Mouse (Mus musculus): Measurements from ENCODE around the gene Nop16.
A peak's percentile ranks its signal among the peaks of the same experiment; 100 is the strongest.

The Nop16 gene

DNA sequence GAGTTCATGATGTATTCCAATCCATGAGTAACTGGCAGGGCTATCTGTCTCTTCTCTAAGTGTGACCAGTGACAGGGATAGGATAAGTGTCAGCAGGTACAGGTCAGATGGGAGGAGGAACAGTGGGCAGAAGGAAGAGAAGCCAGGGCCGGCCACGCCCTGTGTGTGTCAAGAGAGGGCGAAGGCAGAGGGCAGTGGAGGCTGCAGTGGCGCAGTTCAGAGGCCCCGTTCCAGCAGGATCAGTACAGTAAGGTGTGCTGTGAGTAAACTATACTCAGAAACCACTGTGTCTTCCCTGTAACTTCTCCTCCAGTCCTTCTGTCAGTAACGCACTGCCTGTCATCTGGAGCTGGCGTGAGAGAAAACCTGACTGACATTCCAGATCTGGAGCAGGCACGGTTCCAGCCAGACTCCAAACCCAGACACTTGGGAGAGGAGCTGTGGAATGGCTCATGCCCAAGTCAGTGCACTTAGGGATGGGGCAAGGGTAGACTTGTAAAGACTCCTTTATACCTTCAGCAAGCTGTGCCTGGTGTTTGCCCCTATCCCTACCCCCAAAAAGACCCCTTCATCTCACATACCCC lies 6.3 kb upstream of the Nop16 start:
- peak in 1 of 2 experiments; percentile 36 for DNase-seq

DNA sequence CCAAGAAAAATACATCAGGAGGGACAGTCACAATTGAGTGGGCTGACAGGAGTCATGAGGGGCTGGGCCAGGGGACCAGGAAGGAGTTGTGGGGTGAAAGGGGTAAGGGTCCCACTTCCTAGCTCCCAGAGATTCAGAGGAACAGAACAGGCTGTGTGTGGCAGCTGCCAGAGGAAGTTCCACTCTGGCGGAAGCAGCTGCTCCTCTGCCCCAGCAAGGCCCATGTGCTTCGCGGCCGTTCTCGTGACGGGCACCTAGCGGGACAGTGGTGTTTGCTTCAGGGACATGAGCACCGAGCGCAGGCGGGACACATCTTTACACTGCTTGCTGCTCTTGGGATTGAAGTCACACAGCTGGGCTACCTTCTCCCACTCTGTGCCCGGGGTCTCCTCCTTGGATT lies 3.7 kb upstream of the Nop16 start:
- no peak for DNase-seq

DNA sequence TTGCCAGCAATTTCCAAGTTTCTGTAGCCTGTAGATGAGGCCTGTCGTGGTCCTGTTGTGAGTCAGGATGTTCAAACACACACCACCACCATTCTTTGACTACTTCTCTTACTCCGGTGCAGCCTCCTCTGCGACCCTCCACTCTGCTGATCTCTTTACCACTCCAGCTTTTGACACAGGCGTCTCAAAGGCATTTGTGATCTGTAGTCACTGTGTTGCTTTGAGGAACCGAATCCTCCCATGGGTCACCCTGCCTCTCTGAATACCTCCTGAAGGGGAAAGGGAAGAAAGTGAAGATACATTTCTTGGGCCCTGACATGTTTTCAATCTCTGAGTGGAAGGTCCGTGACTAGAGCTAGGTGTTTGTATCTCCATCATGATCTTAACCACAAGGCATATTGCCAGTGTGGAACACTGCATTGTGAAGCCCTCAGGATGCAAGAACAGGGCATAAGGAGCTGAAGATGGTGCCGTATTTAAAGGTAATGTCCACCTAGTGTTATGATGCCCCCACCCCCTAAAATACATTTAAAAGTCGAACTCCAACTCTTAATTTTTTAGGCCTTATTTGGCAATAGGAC lies 2.0 kb upstream of the Nop16 start:
- DNase-seq: no peak

DNA sequence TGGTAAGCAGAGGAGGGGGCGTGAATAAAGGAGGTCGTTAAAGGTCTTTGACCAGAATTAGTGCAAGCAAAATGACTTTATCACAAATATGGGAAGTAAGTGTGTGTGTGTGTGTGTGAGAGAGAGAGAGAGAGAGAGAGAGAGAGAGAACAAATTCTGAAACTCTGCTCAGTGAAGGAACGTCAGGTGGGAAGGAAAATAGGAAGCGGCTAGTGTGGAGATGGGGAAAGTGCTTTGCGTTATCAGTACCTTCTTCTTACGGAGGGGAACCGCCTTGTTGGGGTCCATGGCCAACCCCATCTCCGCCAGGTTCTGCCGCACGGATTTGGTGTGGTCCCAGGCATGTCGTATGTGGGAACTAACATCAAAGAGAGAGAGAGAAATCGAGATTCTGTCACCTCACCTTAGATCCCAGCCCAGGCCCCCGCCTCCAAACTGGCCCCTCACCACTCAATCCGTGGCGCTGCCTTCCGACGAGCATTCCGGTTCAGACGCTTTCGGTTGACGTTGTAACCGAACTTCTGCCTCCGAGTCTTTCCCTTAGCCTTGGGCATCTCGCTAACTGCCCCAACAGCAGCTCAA lies 385 bp downstream of the Nop16 start:
- no peak for DNase-seq

DNA sequence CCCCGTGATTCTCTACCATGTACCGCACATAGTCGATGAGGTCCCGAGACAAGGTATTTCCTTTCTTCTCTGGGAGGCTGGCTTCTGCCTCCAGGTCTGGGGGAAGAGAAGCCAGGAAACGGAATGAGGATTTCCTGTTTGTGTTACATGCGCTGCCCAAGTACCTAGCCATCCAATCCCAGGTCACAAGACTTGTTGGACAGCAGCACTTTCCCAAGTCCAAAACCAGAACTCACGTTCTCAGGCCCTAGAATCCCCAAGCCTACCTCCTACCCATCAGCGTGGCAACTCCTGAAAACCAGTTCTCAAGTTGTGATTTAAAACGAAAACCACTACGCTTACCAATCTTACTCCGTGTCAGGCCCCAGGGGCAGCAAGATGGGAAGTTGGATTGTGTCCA lies 4.1 kb downstream of the Nop16 start:
- DNase-seq: no peak

DNA sequence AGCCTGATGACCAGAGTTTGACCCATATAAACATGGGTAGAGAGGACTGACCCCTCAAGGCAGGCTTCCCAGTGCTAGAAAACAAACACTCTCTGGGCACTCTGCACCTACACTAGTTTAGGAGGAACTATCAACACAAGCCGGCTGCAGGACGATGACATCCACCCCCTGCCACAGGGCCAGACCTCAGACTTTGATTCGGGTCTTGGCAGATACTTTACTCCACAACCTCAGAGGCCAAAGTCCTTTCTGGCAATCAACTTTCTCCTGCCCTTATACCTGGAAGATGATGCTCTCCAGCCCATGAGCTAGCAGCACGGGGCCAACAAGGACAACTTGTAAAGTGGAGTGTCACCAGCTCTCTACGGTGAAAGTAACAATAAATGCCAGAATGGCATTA lies 7.0 kb downstream of the Nop16 start:
- DNase-seq: no peak

DNA sequence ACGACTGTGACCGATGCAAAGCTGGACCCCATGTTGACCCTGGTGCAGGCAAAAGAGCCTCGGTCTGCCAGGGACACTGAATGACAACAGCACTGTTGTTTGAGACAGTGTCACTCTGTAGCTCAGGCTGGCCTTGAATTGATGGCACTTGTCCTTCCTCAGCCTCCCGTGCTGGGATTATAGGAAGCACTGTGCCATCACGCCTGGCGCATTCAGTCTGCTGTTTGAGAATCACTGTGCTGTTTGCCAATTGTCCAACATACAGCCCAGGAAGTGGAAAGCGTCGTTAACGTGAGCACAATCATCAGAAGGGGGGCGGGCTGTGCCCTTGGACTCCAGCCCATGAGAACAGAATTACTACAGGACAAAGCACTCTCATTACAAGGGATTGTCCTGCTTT lies 7.8 kb downstream of the Nop16 start:
- no peak for DNase-seq

DNA sequence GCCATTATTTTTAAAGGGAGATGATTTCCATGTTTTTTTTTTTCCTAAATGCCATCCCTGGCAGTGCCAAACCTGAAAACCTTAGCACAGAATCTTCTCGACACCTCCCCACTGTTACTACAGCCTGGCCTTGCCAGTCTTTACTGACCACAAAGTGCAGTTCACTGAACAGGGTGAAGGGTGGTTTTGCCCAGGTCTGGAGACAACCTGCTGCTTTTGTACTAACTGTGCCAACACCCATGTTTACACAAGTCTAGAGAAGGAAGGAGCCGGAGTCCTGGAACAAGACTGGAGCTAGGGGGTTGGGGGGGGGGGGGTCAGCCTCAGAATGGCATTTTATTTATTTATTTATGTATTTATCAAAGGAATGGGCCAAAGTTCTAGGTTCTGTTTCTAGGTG lies 8.5 kb downstream of the Nop16 start:
- no peak for DNase-seq

DNA sequence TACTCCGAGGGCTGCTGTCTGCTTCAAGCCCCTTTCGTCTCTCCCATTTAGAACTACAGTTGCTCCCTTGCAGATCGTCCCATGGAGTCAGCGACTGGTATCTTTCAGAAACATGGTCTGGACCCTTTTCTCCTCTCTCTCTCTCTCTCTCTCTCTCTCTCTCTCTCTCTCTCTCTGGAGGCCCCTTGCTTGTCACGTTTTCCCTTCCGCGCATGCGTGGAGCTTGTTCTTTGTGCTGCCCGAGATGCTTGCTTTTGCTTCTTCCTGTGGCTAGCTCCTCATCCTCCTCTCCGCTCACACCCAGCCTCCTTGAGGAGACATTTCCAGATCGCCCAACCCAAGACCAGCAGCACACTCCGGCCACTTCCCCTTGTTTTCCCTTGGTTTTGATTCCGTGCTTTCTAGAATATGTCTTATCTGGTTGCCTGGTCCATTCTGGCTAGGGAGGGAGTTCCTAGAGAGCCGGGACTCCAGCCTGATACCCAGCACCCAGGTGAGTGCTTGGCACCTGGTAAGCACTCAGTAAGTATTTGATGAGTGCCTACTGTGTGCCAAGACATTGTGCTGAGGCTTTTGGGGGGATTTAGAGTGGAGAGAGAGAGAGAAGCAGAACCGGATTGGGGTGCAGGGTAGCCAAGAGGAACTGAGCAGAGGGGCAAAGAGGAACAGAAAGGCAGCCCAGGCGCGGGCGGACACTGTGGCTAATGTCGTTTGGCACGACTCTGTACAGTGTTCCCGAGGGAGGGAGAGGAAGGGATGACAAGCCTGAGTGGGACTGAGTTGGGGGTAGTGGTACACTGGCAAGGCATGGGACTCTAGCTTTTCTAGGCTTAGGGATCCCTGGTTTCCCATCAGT lies 12.0 kb downstream of the Nop16 start:
- DNase-seq: no peak

DNA sequence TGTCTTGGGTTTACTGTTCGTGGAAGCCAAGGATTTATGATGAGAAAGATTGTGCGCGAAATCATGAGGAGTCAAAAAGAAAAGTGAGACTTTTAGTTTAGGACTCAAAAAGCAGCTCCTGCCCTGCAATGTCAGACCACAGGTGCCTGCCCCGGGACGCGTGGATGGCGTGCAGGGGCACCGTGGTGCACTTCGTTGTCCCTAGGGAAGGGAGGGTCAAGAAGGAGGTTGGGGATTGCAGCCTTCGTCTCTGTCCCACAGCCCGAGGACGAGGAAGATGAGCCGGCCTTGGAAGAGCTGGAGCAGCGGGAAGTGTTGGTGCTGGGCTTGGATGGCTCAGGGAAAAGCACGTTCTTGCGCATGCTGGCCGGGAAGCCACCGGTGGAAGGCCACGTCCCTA lies 14.4 kb downstream of the Nop16 start:
- peak; percentile 38 to 40 for DNase-seq

DNA sequence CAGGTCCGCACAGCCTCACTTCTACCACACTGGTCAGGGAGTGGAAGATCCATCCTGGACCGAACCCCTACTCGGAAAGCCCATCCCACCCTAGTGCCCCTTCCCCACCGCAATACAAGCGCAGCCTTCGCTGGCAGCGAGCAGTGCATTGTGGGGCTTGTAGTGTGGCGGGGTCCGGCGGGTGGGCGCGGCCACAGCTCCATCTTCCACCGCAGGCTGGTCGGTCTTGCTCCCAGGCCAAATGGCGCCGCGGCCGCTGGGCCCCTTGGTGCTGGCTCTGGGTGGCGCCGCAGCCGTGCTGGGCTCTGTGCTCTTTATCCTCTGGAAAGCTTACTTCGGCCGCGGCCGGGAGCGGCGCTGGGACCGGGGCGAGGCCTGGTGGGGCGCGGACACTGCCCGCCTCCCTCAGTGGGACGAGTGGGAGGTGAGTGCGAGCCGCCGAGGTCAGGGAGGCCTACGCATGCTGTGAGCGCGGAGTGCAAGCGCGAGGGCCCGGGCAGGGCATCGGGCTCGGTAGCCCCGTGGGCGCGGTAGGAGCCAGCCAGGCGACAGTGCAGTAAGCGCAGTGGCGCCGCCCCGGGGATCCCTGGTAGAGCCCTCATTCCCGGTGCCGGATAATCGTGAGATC lies 14.9 kb downstream of the Nop16 start, which contains the start of gene Arl10:
Gene Arl10 (plus strand): TSS at position 162 of the 628 bp plus-strand sequence.
- peak; percentile 83 to 86 for DNase-seq

DNA sequence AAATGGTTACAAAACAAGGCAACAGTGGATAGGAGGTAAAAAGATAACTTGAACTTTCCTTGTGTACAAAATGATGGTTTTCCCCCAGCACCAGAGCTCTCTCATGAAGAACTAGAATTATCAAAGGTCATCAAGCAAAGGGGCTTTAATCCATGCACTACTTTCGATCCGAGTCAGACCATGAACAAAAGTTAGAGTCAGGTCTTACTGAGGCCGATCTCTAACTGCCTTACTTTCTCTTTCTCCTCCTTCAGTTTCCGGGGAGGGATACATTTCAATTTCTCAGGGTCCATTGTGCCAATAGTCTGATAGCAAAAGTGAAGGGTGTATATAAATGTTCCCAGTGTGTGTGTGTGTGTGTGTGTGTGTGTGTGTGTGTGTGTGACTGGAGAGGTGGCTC lies 17.3 kb downstream of the Nop16 start:
- no peak for DNase-seq

DNA sequence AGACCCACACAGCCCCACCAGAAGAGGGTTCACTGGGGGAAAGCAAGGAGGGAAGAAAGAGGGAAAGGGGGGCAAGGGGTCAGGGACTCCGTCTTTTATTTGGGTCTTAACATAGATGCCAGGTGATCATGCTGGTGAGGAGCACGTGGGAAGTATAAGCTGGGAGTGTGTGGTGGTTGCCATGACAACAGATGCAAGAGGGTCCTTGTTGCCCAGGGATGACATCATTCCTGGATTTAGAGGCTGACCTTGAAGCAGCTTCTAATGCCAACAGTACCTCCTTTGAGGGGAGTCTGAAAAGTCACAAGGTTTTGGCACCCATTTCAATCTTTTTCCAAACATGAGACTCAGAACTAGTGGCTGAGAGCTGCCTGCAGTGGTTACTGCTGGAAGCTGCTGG lies 18.3 kb downstream of the Nop16 start:
- DNase-seq: no peak

DNA sequence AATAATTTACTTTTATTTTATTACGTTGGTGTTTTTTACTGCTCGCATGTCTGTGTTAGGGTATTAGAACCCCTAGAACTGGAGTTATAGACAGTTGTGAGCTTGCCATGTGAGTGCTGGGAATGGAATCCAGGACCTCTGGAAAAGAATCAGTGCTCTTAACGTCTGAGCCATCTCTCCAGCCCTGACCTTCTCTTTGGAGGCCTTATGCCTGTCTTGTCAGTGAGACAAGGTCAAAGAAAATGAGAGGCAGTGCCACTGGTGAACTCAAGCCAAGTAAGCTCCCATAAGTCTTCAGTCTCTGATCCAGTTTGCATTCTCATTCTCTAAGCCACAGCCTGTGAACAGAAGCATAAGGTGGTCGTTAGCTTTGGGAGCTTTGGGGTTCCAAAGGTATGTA lies 19.2 kb downstream of the Nop16 start:
- DNase-seq: no peak

DNA sequence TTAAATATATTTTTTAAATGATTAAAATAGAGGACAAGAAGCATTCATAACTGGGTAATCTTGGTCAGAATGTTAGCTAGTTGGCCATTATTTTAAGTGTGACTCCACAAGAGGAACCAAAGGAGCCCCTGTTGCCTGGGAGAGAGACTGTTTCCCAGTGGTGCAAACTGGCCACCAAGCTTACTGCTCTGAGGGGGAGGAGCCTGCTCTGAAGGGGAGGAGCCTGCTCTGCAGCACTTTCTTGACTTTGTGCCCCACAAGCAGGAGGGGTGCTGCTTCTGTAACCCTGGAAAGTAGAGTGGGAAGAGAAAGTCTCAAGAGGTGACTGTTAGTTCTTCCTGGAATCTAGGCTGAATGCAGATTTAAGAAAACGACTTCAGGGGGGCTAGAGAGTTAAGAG lies 20.6 kb downstream of the Nop16 start:
- no peak for DNase-seq

DNA sequence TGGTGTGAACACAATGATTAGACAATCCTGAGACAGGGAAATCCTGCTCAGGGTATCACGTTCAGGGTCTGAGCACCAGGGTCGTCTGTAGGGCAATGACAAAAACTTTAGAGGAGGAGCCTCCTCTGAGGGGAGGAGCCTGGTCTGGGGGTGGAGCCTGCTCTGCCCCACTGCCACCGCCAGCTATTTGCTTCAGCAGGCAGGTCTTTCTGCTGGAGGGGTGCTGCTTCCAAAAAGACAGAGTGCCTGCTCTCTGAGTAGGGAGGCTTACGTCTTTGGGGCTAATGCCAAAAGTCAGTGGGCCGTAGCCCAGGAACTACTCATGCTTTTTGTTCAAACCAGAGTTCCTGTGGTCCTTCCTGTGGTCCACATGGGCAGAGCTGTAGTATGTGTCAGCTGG lies 21.5 kb downstream of the Nop16 start:
- no peak for DNase-seq

DNA sequence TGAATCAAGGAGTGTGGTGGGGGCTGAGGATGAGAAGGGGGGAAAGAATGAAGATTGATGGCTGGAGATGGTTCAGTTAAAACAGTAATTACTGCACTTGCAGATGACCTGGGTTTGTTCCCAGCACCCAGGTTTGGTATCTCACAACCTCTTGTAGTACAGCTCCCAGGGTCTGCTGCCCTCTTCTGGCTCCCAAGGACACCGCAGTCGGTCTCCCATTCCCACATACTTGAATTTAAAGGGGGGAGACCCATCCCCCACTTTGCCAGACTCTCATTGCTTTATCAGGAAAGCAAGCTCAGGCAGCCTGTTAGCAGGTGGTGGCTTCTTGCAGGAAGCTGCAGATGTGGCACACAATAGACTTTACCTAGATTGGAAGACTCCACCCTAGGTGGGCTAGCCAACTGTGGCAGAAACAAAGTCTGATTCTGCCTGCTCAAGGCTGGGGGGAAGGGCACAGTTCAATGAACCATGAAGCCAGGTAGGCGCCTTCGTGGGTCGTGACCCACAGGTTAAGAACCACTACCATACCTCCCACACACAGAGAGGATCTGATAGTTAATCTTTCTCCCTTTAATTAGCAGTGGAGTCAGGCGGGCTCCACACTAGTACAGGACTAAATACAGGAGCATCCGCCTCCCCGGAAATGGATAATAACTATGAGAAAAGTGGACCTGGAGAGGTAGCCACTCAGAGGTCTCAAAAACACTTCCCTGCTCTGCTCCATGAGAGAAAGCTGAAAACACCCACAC lies 24.1 kb downstream of the Nop16 start:
- peak in 1 of 2 experiments; percentile 77 for DNase-seq

DNA sequence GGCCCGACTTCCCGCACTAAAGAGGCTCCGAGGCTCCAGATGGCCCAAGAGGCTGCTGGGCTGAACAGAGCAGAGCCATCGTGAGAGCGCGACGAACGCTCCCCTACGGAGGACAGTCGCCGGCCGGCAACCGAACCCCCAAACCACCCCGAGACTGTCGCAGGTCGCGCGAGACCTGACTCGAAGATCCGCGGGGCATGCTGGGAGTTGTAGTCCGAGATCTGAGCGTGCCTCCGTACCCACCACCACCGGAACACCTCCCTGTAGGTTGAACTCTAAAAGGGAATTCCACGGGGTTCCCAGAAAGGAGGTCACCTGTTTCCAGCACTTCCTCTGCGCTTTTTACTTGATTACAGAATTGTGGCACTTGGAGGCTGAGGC lies 24.7 kb downstream of the Nop16 start, which contains the start of gene 4833439L19Rik:
Gene 4833439L19Rik (minus strand): TSS at position 235 of the 381 bp plus-strand sequence.
- peak; percentile 94 to 98 for DNase-seq

DNA sequence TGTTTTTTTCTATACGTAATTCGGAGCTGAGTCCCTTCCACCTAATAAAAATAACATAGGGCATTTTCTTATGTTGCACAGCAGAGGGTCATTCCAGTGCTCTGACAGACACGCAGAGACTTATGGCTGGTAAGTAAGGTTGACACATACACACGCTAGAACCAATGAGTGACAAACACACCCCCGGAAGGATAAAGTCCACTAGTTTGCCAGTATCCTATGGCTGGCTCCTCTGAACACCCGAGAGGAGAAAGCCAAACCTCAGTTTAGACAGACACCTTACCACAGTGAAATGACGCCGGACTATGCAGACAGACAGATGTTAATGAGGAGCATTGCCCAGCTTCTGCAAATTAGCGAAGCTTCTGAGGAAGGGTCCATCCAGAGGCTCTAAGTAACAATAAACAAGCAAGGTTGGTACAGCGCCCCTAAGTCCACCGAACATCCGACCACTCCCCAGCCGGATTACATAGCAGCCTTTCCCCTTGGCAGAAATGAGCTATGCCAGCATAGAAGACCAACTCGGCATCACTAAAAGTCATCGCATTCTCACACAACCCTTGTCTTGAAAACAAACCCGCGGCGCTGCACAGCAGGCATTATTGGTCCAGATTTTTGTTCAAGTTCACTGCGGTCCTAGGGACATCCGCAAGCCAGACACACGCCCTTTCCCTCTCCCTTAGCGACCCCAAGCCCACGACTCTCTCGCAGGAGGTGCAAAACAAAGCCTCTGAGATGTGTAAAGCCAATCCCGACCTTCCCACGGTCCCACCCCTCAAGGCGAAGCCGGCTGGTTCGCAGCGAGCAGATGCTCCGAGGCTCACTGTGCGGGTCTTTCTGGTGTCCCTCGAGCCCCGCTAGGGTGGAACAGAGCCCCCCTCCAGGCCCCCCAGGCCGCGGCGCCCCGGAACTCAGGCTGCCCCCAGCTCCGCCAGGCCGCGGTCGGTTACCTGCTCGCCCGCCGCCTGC lies 25.4 kb downstream of the Nop16 start:
- DNase-seq: peak in 1 of 2 experiments; percentile 51

DNA sequence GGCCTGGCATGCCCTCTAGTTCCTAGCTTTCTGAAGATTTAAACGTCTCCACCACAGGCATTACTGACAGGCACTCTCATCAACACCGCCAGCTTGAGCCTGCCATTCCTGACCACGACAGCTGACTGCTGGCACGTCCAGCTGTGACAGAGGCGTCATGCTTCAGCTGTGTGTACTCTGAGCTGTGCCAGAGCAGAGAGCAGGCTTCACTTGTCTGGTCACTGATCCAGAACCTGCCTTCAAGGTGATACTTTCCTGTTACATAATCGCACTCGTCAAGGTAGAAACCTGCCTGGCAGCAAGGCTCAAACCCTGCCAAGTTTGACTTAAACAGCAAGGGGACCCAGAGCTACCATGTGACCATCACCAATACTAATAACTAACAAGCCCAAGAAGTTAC lies 27.3 kb downstream of the Nop16 start:
- no peak for DNase-seq

DNA sequence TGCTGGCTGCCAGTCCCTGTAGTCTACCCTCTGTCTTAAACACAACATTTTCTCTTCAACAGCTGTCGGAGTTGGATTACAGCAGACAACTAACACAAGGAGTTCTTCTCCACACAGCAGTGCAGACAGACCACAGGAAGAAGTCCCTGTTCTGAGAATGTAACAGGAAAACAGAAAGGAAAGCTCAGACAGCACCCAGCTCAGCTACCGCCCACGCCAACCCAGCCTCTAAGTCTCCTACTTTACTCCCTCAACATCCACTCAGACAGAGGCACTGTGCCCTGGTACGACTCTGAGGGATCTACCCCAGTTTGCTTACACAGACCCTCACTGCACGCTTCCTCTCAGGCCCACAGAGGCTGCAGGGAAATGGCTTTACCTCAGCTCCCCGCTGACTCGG lies 29.3 kb downstream of the Nop16 start:
- DNase-seq: no peak
